Mouse (Mus musculus) testis, adult 2 months (tissue): ENCODE measurements around the gene Ccnt1. TPM values are rescaled to one million over a fixed set of nuclear protein-coding genes. Genes with fewer than 3 reads are reported as not detected.
"Not testable (repeated sequence)": the region's sequence is repeated elsewhere in the genome, so short reads cannot be mapped to it uniquely, and the experiment has no call there.

Source experiments
- H3K27ac ChIP-seq: fragments of 200-500 bp; 2 replicates; pipeline ENCODE4 v1.5.1; 2012; ENCODE audit warnings: low read depth, low read length; ENCODE audit not compliant: control insufficient read depth, insufficient read depth
- H3K27me3 ChIP-seq: fragments of 200-500 bp; 2 replicates; pipeline ENCODE4 v1.6.1; 2012; ENCODE audit warnings: mild to moderate bottlenecking, low read length, moderate library complexity; ENCODE audit not compliant: control insufficient read depth, insufficient read depth
- H3K36me3 ChIP-seq: fragments of 200-500 bp; 2 replicates; pipeline ENCODE4 v1.6.1; 2012; ENCODE audit warnings: mild to moderate bottlenecking, low read length; ENCODE audit not compliant: control insufficient read depth, insufficient read depth
- H3K4me1 ChIP-seq: fragments of 200-500 bp; 2 replicates; pipeline ENCODE4 v1.6.1; 2012; ENCODE audit warnings: low read length; ENCODE audit not compliant: control insufficient read depth, insufficient read depth
- H3K4me3 ChIP-seq: fragments of 200-500 bp; 2 replicates; pipeline ENCODE4 v1.5.1; 2012; ENCODE audit warnings: low read depth, mild to moderate bottlenecking, low read length, moderate library complexity, mixed read lengths; ENCODE audit not compliant: control insufficient read depth
- CTCF ChIP-seq: fragments of 200-500 bp; IDR thresholded peaks from 2 replicates; pipeline ENCODE4 v1.5.1; 2012; ENCODE audit warnings: low read depth, mild to moderate bottlenecking, inconsistent platforms, low read length, moderate library complexity; ENCODE audit not compliant: control insufficient read depth, insufficient read depth, insufficient replicate concordance
- POLR2A ChIP-seq: fragments of 200-500 bp; IDR thresholded peaks from 2 replicates; pipeline ENCODE4 v1.6.1; 2012; ENCODE audit warnings: low read depth, mild to moderate bottlenecking, inconsistent platforms, low read length, moderate library complexity; ENCODE audit not compliant: control insufficient read depth
- polyA plus RNA-seq: library from polyadenylated mRNA; depleted of rRNA; stranded (reverse); fragments of >200 nt; gene quantifications from 2 replicates; pipeline ENCODE4 v1.2.3, GENCODE M21; 2012

Gene Ccnt1
- polyA plus RNA-seq, 1 experiment, result 15.1 TPM

DNA sequence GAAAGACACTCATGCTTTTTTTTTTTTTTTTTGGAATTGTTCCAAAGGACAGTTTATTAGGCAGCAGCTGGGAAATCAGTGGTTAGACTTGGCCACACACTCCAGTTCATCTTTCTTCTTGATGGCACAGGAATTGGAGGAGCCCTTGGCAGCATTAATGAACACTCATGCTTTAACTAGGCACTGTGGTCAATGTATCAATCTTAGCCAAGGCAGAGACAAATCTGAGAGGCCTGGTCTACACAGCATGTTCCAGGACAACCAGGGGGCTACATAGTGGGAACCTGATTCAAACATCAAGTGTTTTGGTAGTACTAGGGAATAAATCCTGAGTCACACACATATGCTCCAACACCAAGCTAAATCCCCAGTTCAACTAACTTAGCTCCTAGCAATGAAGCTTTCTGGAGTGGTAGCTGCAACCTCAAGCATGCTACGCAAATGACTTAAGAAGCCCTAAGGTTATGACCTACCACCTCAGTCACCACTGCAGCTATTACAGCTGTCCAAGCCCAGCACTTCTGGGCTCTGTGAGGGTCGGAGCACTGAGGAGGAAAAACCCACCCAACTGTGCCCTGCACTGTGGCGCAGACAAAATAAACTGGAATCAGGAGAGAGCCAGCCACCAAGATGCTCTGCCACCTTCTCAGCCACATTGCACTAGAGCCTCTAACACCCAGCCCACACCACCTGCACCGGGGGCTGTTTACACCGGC is 43.5 kb downstream of the Ccnt1 start:
- no peak for TF ChIP-seq CTCF
- no peak for TF ChIP-seq POLR2A
- no peak overlapping the region for H3K27ac ChIP-seq
- H3K27me3 ChIP-seq, result no peaks in the 10 kb centered on the region
- H3K36me3 ChIP-seq, result peaks cover 11% of the 10 kb centered on the region
- H3K4me3 ChIP-seq, result no peak overlapping the region
- peaks cover under 1% of the 10 kb centered on the region; the same call in 1 of the 2 replicates for H3K4me1 ChIP-seq

- H3K27ac ChIP-seq, result no peak overlapping the region
- H3K27me3 ChIP-seq, result no peaks in the 10 kb centered on the region
- TF ChIP-seq CTCF (no peak), POLR2A (no peak)
- H3K36me3 ChIP-seq, result peaks cover 11% of the 10 kb centered on the region
- H3K4me1 ChIP-seq, result no peaks in the 10 kb centered on the region
- no peak overlapping the region for H3K4me3 ChIP-seq
Observed at GRCm38 (mm10) chr15:98526057-98526456, 44.7 kb downstream of the Ccnt1 start.

- Histone ChIP-seq H3K27ac (no peak overlapping the region), H3K27me3 (no peaks in the 10 kb centered on the region), H3K4me1 (0 out of 2 replicates have a peak, but pooled peaks cover 2% of the 10 kb centered on the region), H3K4me3 (no peak overlapping the region), H3K36me3 (peaks cover 11% of the 10 kb centered on the region)
- TF ChIP-seq POLR2A (no peak), CTCF (no peak)
Observed at GRCm38 (mm10) chr15:98521245-98521644, 49.5 kb downstream of the Ccnt1 start.

DNA sequence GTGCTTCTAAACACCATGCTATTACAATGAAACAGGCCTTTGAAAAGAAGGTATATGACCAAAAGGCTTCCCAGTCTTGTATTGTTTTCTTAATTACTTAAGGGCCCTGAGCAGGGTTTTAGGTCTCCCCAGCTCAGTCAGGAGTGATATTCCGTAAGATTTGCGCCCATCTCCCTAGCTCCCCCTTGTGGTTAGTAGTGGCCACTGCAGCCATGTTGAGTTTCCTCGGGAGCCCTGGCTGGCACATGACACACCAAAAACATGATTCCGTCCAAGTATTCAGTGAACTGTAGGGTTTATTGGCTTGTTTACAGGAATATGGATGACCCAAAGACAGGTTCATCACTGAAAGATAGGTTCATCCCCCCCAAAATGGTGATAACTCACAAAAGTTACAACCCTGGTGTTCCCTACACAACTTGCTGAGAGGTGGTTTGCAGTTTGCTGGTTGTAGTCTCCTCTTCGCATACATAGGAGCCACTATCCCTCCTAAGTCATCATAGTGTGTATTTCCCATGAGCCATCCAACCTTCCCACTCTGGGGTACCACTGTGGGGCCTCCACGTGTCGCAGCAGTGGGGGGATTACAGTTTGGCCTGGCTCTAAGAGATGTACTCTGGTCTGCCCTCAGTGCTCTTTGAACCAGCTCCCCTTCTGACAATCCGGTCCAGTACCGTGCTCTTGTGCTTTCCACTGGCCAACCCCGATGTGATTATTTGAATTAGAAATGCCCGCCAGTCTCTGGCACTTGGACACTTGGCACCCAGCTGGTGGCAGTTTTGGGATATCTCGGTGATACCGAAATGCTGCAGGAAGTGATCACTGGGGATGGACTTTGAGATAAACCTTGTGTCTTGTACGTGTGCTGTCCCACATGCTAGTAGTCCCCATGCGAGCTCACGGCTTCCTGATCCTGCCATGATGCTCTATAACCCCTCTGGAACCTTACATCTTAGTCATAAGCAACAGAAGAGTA is 53.1 kb downstream of the Ccnt1 start:
- peaks cover 4% of the 10 kb centered on the region; the same call in 1 of the 2 replicates for H3K36me3 ChIP-seq
- 0 out of 2 replicates have a peak, but pooled peaks cover 2% of the 10 kb centered on the region for H3K4me1 ChIP-seq
- no peaks in the 10 kb centered on the region for H3K27me3 ChIP-seq
- H3K27ac ChIP-seq, result no peak overlapping the region
- no peak overlapping the region for H3K4me3 ChIP-seq
- peak; percentile 85 for TF ChIP-seq CTCF
- no peak for TF ChIP-seq POLR2A

- H3K27me3 ChIP-seq, H3K4me1 ChIP-seq, H3K27ac ChIP-seq, H3K36me3 ChIP-seq, H3K4me3 ChIP-seq: not testable (repeated sequence)
Observed at GRCm38 (mm10) chr15:98514845-98515244, 55.9 kb downstream of the Ccnt1 start.

- Histone ChIP-seq H3K27ac (no peak overlapping the region), H3K27me3 (no peaks in the 10 kb centered on the region), H3K4me1 (peaks cover 5% of the 10 kb centered on the region), H3K36me3 (no peaks in the 10 kb centered on the region), H3K4me3 (no peak overlapping the region)
- TF ChIP-seq POLR2A (no peak), CTCF (no peak)
Observed at GRCm38 (mm10) chr15:98514146-98514545, 56.6 kb downstream of the Ccnt1 start.

GRCm38 (mm10) chr15:98513676-98514075 is 57.0 kb downstream of the Ccnt1 start:
- H3K4me1 ChIP-seq, H3K36me3 ChIP-seq, H3K27ac ChIP-seq, H3K27me3 ChIP-seq, H3K4me3 ChIP-seq: not testable (repeated sequence)
